Mouse (Mus musculus) lung, adult 2 months (tissue): Measurements from ENCODE around the gene Slc25a14.

ENCODE experiments used
- CTCF ChIP-seq: fragments of 200-500 bp; IDR thresholded peaks from 2 replicates; pipeline ENCODE4 v1.5.1; 2011; ENCODE audit warnings: mild to moderate bottlenecking, low read length, control low read depth; ENCODE audit not compliant: insufficient read depth
- POLR2A ChIP-seq: fragments of 200-500 bp; IDR thresholded peaks from 2 replicates; pipeline ENCODE4 v1.6.1; 2011; ENCODE audit warnings: low read depth, mild to moderate bottlenecking, control low read depth, low read length, borderline replicate concordance; ENCODE audit errors: extremely low read depth

DNA sequence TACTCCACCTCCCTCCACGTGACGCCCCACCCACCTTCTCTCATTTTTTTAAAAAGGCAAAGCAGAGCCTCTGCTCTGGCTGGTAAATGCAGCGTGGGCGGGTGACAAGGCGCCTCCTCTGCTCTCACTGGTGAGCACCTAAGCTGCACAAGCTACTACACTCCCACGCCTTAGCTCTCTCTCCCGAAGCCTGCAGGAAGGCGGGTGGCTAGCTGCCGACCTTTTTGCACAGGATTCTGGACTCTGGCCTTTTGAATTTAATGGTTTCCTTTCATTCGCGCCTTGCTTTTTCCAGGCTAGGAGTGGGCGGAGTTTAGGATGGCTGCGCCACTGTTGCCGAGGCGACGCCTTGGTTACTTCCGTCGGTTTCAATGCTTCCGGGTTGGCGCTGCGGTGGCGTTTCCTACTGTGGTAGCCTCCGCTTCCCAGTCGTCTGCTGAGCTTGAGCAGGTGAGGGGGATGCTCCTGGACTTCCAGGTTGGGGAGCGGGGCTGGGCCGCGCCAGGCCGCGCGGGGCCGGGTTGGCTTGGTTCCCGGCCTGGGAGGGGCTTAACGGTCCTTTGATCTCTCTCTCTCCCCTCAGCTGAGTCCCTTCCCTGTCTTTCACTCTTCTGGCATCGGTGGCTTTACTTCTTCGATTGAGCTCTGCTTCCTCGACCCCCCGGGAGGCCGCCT is at the start of gene Slc25a14:
- TF ChIP-seq CTCF (no peak), POLR2A (peak; percentile 67; the same call in 1 of the 2 replicates)
